Mouse (Mus musculus): ENCODE results near the gene Xiap.

DNA sequence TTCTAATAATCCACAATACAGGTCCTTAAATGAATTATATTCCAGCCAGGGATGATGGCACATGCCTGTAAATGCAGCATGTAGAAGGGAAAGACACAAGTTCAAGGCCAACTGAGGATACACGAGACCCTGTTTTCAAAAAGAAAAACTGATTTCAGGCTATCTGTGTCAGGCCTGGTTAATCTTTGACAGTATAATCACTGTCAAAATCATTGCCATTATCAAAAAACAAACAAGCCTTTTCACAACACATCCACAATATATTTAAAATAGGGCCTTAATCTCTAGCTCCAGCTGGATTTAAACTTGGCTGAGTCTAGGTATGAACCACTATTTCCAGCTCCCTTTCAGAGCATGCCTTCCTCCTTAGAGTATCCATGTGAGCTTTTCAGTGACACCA, 51.1 kb downstream of the Xiap start:
- no peak for TF ChIP-seq EP300 (IDR thresholded peaks at IDR 0.05; ENCODE audit: low read depth)
- no peak for TF ChIP-seq CTCF (IDR thresholded peaks at IDR 0.05; ENCODE audit: low read depth)
